Mouse (Mus musculus) left cerebral cortex, adult 8-10 months (tissue): ENCODE data around the gene Cbarp. TPM values are rescaled to one million over a fixed set of nuclear protein-coding genes. Genes with fewer than 3 reads are reported as not detected.
A peak's percentile ranks its signal among the peaks of the same experiment; 100 is the strongest.

ENCODE experiments used
- DNase-seq, 2 experiments: peaks; one replicate each; pipeline ENCODE4 v3.0.0; 2022; ENCODE audit warnings: low spot score in 2 of 2
- total RNA-seq, 4 experiments: library from RNA; stranded (reverse); gene quantifications; 2 replicates each; pipeline ENCODE4 v1.2.4; 2022

Cbarp gene
- 100 to 1,000 TPM; 328 to 363 (median 358) TPM for total RNA-seq

- no peak for DNase-seq
Measured at GRCm38 (mm10) chr10:80140666-80141035, at the start of gene Cbarp. Gene Cbarp, minus strand, starts transcription at chr10:80140835.

- no peak for DNase-seq
Measured at GRCm38 (mm10) chr10:80189999-80190398, 49.4 kb upstream of the Cbarp start.

- DNase-seq: no peak
Measured at GRCm38 (mm10) chr10:80188453-80189024, 47.9 kb upstream of the Cbarp start.

DNA sequence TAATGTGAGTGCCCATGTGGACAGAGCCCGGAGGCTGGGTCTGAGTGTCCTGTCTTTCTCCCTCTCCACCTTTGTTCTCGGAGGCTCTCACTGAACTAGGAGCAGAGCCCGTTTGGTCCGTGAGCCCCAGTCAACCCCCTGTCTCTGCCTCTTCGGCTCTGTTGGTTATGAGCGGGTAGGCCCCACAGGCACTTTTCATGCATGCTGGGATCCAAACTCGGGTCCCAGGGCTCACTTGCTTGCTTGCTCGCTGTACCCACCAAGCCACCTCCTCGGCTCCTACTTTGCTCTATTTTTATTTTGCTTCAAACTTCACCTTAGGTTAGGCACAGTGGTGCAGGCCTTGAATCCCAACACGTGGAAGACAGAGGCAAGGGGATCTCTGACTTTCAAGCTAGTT lies 47.1 kb upstream of the Cbarp start:
- no peak for DNase-seq

DNA sequence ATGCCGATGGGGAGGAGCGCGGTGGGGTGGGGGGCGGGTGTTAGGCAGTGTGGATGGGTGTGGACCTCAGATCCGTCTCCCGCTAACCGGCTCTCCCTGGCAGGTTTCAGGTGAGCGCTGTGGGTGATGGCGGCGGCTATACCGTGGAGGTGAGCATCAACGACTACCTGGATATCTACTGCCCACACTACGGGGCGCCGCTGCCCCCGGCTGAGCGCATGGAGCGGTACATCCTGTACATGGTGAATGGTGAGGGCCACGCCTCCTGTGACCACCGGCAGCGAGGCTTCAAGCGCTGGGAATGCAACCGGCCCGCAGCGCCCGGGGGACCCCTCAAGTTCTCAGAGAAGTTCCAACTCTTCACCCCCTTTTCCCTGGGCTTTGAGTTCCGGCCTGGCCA lies 46.0 kb upstream of the Cbarp start:
- no peak for DNase-seq

DNA sequence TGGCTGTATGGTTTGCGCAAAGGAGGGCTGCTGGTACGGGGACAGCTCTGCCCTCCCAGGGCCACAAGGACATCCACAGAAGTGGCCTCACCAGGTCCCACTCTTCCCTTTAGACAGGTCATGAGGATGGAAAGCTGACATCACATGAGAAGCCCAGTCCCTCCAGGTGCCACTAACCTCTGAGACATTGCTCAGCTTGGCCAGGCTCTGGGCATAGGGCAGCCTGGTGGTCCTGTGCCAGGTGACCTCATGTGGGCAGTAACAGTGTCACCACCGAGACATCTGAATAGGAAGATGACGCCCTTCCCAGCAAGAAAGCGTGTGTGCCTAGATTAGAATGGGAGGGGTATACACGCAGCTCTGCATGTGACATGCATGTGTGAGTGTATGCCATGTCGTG lies 41.9 kb upstream of the Cbarp start:
- no peak for DNase-seq

- no peak for DNase-seq
Measured at GRCm38 (mm10) chr10:80180823-80181222, 40.2 kb upstream of the Cbarp start.

GRCm38 (mm10) chr10:80180288-80180687 lies 39.7 kb upstream of the Cbarp start:
- DNase-seq: no peak

DNA sequence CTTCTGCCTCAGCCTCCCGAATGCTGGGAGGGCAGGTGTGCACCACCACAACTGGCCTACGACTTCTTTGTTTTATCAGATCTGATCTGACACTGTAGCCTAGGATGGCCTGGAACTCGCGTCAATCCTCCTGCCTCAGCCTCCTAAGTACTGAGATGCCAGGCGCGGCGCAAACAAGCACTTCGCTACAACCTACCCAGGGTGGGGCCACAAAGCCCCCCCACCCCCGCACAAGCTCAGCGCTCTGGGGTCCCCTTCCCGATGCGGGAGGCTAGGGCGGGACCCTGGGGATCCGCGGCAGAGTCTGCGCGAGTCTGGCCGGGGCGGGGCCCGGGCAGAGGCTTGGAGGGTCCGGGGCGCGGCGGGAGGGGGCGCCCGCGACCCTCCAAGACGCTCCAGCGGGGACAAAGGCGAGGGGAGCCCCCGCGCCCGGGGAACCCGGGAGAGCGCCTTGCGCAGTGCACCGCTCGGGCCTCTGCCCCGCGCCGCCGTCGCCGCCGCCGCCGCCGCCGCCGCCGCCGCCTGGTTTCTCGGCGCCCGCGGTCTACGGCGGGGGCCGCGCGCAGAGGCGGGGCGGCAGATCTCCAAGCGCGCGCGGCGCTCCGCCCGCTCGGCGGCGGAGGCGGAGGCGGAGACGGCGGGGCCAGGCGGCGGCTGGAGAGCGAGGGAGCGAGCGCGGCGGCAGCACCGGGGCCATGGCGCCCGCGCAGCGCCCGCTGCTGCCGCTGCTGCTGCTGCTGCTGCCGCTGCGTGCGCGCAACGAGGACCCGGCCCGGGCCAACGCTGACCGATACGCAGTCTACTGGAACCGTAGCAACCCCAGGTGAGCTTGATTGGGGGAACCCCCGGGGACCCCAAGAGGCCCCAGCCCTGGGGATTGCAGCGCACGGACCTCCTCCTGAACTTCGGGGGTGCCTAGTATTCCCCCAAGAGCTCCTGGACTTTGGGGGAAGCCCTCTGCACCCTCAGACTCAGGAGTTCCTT lies 38.7 kb upstream of the Cbarp start, which contains the start of gene Efna2:
TSS of gene Efna2 (plus strand) at position 415 of the 984 bp plus-strand sequence.
- no peak for DNase-seq

DNA sequence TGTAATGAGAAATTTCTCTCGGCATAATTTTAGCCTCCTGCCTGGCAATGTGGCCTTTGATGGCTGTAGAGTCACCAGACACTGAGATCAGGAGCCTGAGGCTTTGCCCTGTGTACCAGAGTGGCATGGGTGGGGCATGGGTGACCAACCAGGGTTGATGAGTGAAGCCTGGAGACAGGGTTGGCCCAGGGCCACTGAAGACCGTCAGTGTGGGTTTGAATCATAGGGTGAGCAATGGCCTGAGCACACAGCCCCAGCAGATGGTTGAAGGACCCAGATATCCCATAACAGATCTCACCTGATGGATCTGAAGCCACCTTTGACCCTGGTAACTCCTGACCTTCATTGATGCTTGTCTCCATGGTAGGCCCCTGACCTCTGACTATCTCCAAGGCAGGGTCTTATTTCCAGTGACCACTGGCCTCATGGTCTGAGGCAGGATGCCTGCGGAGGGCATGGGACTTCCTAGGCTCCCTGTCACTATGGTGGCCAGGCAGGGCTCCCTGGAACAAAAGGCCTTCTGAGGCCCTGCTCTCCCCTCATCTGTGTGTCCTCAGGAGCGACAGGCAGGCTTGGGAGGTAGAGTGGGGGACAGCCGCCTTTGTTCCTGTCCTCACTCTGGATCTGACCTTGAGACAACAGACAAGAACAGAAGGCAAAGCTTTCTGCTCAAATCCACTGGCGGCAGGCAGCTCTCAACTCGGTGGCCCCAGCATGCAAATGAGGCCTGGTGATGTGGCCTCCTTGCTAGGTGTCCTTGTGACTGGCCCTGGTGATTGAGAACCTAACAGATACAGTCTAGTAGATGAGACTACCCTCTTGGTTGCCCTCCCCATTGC lies 37.0 kb upstream of the Cbarp start:
- DNase-seq: no peak

DNA sequence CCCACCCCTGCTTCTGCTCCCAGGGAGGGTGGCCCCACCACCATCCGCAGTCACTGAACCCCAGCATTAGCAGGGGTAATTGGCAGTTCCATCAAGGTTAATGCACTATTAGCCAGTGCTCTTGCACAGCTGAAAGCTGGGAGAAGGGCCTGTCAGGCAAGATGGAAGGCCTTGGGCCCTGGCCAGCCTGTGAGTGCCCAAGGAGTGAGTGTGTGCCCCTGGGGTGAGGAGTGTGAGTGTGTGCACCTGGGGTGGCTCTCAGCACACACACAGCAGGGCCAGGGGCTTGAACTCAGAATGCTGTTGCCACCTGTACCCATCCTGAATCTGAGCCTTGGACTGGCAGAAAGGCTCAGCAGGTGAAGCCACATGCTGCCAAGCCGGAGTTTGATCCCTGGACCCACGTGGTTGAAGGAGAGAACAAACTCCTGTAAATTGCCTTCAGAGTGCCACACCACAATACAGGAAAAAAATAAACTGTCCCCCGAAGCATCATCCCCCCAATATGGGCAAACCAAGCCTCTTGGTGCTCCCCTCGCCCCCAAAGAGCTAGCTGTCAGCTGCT lies 35.7 kb upstream of the Cbarp start:
- DNase-seq: no peak

GRCm38 (mm10) chr10:80175536-80176269 lies 35.1 kb upstream of the Cbarp start:
- DNase-seq: no peak

- no peak for DNase-seq
Measured at GRCm38 (mm10) chr10:80174705-80175104, 34.1 kb upstream of the Cbarp start.

DNA sequence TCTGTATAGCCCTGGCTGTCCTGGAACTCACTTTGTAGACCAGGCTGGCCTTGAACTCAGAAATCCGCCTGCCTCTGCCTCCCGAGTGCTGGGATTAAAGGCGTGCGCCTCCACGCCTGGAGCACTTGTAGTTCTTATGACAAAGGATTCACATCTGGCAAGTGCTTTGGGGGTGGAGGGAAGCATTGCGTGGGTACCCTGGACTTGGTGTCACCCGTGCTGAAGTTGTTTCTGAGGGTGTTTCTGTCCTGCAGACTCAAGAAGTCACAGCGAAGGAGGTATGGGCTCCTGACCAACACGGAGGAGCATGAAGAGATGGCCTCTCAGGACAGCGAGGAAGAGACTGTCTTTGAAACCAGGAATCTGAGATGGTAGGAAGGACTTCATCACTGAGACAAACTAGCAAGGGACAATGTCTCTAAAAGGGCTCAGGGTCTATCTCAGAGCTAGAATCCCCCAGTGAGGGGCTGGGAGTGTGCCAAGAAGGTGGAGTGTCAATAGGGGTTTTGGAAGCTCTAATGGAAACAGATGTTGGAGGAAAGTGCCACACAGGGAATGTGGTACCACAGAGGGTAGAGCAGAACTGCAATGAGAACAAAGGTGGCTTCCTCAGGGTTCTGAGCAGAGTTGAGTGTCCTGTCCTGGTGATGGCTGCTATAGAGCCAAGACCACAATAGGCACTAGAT lies 33.5 kb upstream of the Cbarp start:
- no peak for DNase-seq

DNA sequence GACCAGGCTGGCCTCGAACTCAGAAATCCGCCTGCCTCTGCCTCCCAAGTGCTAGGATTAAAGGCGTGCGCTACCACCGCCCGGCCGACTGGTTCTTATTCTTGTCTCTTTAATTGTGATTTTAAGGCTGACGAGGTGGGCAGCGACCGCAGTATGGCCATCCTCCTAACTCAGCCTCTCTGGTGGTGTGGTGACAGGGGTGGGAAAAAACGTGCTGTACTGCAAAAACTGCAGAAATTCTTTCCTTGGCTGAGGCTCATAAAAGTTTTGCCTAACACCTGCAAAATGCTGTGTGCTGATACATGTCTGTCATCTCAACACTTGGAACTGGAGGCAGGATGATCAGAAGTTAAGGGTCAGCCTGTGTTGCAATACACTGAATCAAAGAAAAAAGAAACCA lies 32.7 kb upstream of the Cbarp start:
- no peak for DNase-seq

GRCm38 (mm10) chr10:80172527-80173292 lies 32.1 kb upstream of the Cbarp start, which contains the start of gene 1600002K03Rik:
Gene 1600002K03Rik, plus strand, starts transcription at chr10:80172944.
- DNase-seq: peak; percentile 86 to 89

GRCm38 (mm10) chr10:80171760-80172526 lies 31.3 kb upstream of the Cbarp start:
- no peak for DNase-seq

DNA sequence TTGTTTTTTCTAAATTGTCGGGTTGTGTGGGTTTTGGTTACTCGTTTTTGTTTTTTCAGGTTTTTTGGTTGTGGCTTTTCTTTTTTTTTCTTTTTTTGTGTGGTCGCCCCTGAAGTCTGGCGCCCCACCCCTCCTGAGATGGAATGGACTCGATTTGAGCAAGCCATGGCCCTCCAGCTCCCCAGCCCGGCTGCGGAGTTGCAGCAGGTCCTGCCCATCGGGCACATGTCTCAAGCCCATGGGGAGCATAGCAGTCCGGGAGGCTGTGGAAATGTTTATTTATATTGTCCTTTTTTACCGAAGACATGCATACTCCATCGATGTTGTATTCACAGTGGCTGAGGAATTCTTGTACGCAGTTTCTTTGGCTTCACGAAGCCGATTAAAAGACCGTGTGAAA lies 30.6 kb upstream of the Cbarp start:
- no peak for DNase-seq
